Mouse (Mus musculus): ENCODE results near the gene Sppl3.

DNA sequence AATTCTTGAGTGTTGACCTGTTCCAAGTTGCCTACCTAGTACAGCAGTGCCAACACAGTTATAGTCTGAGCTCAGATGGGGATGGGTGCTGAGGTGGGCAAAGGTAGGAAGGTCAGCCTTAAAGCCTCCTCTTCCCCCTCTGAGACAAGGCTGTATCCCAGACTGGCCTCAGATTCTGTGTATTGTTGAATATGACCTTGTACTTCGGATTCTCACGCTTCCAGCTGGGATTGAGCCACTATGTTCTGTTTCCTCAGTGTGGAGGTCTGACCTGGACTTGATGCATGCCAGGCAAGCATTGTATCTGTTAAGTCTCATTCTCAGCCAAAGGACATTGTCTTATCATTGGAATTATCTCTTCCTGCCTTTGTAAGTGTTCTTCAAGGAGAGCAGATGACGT, 16.2 kb downstream of the Sppl3 start:
- TF ChIP-seq POLR2A (IDR thresholded peaks at IDR 0.05; ENCODE audit: insufficient read depth, low read length): no peak
- TF ChIP-seq CTCF (IDR thresholded peaks at IDR 0.05; ENCODE audit: low read depth, low read length): no peak

All from ES-Bruce4 (cell line).